Mouse (Mus musculus): ENCODE measurements around the gene Slc7a5.
A peak's percentile ranks its signal among the peaks of the same experiment; 100 is the strongest.

Gene Slc7a5

GRCm38 (mm10) chr8:121851716-121852115 lies 55.8 kb downstream of the Slc7a5 start:
- DNase-seq (ENCODE audit: extremely low read depth, low read depth), result no peak

- peak; percentile 97 for DNase-seq (ENCODE audit: extremely low read depth, low read depth)
These were observed 56.5 kb downstream of the Slc7a5 start for GRCm38 (mm10) chr8:121850821-121851470.

GRCm38 (mm10) chr8:121850436-121850820 lies 57.1 kb downstream of the Slc7a5 start:
- DNase-seq (ENCODE audit: extremely low read depth, low read depth), result no peak

GRCm38 (mm10) chr8:121850018-121850417 lies 57.5 kb downstream of the Slc7a5 start:
- DNase-seq (ENCODE audit: extremely low read depth, low read depth), result peak; percentile 81

GRCm38 (mm10) chr8:121849303-121849702 lies 58.2 kb downstream of the Slc7a5 start:
- no peak for DNase-seq (ENCODE audit: extremely low read depth, low read depth)

- peak; percentile 63 for DNase-seq (ENCODE audit: extremely low read depth, low read depth)
These were observed 59.0 kb downstream of the Slc7a5 start for GRCm38 (mm10) chr8:121848495-121848894.

- DNase-seq (ENCODE audit: extremely low read depth, low read depth), result peak; percentile 43
These were observed 59.5 kb downstream of the Slc7a5 start for GRCm38 (mm10) chr8:121847987-121848386.

- peak; percentile 43 for DNase-seq (ENCODE audit: extremely low read depth, low read depth)
These were observed 60.2 kb downstream of the Slc7a5 start for GRCm38 (mm10) chr8:121847261-121847822.

- no peak for DNase-seq (ENCODE audit: extremely low read depth, low read depth)
These were observed 60.7 kb downstream of the Slc7a5 start for GRCm38 (mm10) chr8:121846815-121847214.

GRCm38 (mm10) chr8:121844765-121845164 lies 62.7 kb downstream of the Slc7a5 start:
- no peak for DNase-seq (ENCODE audit: extremely low read depth, low read depth)

- DNase-seq (ENCODE audit: extremely low read depth, low read depth), result no peak
These were observed 64.2 kb downstream of the Slc7a5 start for GRCm38 (mm10) chr8:121843184-121843733.

GRCm38 (mm10) chr8:121842064-121842955 lies 65.2 kb downstream of the Slc7a5 start:
- DNase-seq (ENCODE audit: extremely low read depth, low read depth), result no peak

- peak; percentile 79 for DNase-seq (ENCODE audit: extremely low read depth, low read depth)
These were observed 66.3 kb downstream of the Slc7a5 start for GRCm38 (mm10) chr8:121841242-121841641.

GRCm38 (mm10) chr8:121832503-121832902 lies 75.0 kb downstream of the Slc7a5 start:
- peak; percentile 81 for DNase-seq (ENCODE audit: extremely low read depth, low read depth)

- DNase-seq (ENCODE audit: extremely low read depth, low read depth), result no peak
These were observed 75.4 kb downstream of the Slc7a5 start for GRCm38 (mm10) chr8:121832061-121832460.
